Mouse (Mus musculus) ES-Bruce4 (cell line): ENCODE data around the gene Notch2. TPM values are rescaled to one million over a fixed set of nuclear protein-coding genes. Genes with fewer than 3 reads are reported as not detected.

Experiments used
- H3K27ac ChIP-seq: 2 replicates; pipeline ENCODE4 v1.5.1; 2012; ENCODE audit warnings: low read length, inconsistent platforms; ENCODE audit not compliant: insufficient read depth
- H3K27me3 ChIP-seq: 2 replicates; pipeline ENCODE4 v1.6.1; 2012; ENCODE audit warnings: mild to moderate bottlenecking, low read length, inconsistent platforms; ENCODE audit not compliant: control insufficient read depth, poor library complexity, insufficient read depth, severe bottlenecking
- H3K36me3 ChIP-seq: 2 replicates; pipeline ENCODE4 v1.6.1; 2012; ENCODE audit warnings: inconsistent platforms, mild to moderate bottlenecking, low read length, moderate library complexity; ENCODE audit not compliant: control insufficient read depth, poor library complexity, insufficient read depth, severe bottlenecking
- H3K4me1 ChIP-seq: one replicate; pipeline ENCODE4 v1.8.1; 2011; ENCODE audit warnings: low read length; ENCODE audit not compliant: control insufficient read depth, insufficient read depth
- H3K4me3 ChIP-seq: 2 replicates; pipeline ENCODE4 v1.5.1; 2011; ENCODE audit warnings: low read depth, mild to moderate bottlenecking, low read length
- H3K9ac ChIP-seq: 2 replicates; pipeline ENCODE4 v1.6.1; 2012; ENCODE audit warnings: low read depth, mild to moderate bottlenecking, inconsistent platforms; ENCODE audit not compliant: poor library complexity, severe bottlenecking
- H3K9me3 ChIP-seq: replicated peaks from 2 replicates; pipeline ENCODE4 v1.6.1; 2012; ENCODE audit warnings: mild to moderate bottlenecking, low read length, inconsistent platforms; ENCODE audit not compliant: control insufficient read depth, poor library complexity, insufficient read depth, severe bottlenecking
- CTCF ChIP-seq: IDR thresholded peaks from one replicate; pipeline ENCODE4 v1.8.1; 2011; ENCODE audit warnings: low read depth, low read length
- EP300 ChIP-seq: IDR thresholded peaks from 2 replicates; pipeline ENCODE4 v1.6.1; 2011; ENCODE audit warnings: low read depth, low read length; ENCODE audit not compliant: insufficient read depth
- POLR2A ChIP-seq: IDR thresholded peaks from one replicate; pipeline ENCODE4 v1.8.1; 2011; ENCODE audit warnings: low read length; ENCODE audit not compliant: insufficient read depth
- polyA plus RNA-seq: library from polyadenylated mRNA; stranded (reverse); fragments of >200 nt; gene quantifications from 2 replicates; pipeline ENCODE4 v1.2.4, GENCODE M21; 2011; ENCODE audit warnings: low read depth; ENCODE audit not compliant: missing spikeins, insufficient read depth, insufficient read length

Notch2 gene
- polyA plus RNA-seq, 1 experiment, result 23.2 TPM

DNA sequence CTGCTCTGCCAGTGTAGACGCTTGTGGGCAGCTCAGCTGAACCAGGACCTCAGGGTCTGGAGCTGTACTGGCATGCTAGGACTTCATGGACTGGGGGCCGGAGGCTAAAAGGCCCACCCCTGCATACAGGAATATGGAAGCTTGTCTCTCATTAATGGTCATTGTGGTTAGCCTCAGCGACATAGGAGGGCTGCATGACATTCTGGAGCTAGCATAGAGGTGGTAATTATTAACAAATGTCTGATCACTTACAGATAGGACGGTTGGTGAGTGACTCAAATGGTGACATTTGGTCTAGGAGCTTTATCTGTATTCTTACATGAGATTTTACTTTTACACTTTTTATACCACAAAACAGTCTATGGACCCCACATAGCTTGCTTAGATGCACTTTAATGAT is 92.8 kb downstream of the Notch2 start:
- H3K9ac ChIP-seq, result no peak overlapping the region
- no peak overlapping the region for H3K27ac ChIP-seq
- no peaks in the 10 kb centered on the region for H3K9me3 ChIP-seq
- H3K4me1 ChIP-seq, result no peaks in the 10 kb centered on the region
- no peaks in the 10 kb centered on the region for H3K36me3 ChIP-seq
- no peak overlapping the region for H3K4me3 ChIP-seq
- no peaks in the 10 kb centered on the region for H3K27me3 ChIP-seq
- TF ChIP-seq POLR2A, result no peak
- TF ChIP-seq CTCF, result no peak
- no peak for TF ChIP-seq EP300

GRCm38 (mm10) chr3:98106590-98107313 is 93.4 kb downstream of the Notch2 start:
- no peaks in the 10 kb centered on the region for H3K9me3 ChIP-seq
- no peaks in the 10 kb centered on the region for H3K27me3 ChIP-seq
- H3K9ac ChIP-seq, result no peak overlapping the region
- H3K4me3 ChIP-seq, result no peak overlapping the region
- no peak for TF ChIP-seq POLR2A
- TF ChIP-seq EP300, result no peak
- TF ChIP-seq CTCF, result no peak
- H3K27ac ChIP-seq, result no peak overlapping the region
- no peaks in the 10 kb centered on the region for H3K36me3 ChIP-seq
- no peaks in the 10 kb centered on the region for H3K4me1 ChIP-seq

GRCm38 (mm10) chr3:98108416-98108815 is 95.1 kb downstream of the Notch2 start:
- no peaks in the 10 kb centered on the region for H3K36me3 ChIP-seq

DNA sequence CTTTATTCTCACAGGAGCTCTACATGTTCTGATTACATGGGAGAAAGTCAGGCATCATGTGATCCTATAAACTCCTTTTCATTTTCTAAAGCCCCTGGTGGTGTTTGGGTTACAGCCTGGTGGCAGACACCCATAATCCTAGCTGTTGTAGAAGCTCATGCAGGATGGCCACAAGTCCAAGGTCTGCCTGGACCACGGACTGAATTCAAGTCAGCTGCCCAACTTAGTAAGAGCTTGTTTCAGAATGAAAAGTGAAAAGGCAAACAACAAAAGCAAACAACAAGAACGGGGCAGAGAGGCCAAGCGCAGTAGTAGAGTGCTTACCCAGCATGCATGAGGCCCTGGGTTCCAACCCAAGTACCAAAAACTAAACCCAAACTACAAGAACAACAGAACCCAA is 95.5 kb downstream of the Notch2 start:
- TF ChIP-seq POLR2A (no peak), CTCF (no peak), EP300 (no peak)
- Histone ChIP-seq H3K36me3 (no peaks in the 10 kb centered on the region), H3K4me3 (no peak overlapping the region), H3K9me3 (no peaks in the 10 kb centered on the region), H3K9ac (no peak overlapping the region), H3K27ac (no peak overlapping the region), H3K27me3 (no peaks in the 10 kb centered on the region), H3K4me1 (no peaks in the 10 kb centered on the region)

More at GRCm38 (mm10) chr3:98108416-98108815, 95.1 kb downstream of the Notch2 start:
- no peaks in the 10 kb centered on the region for H3K9me3 ChIP-seq
- TF ChIP-seq CTCF, result no peak
- no peak for TF ChIP-seq POLR2A
- TF ChIP-seq EP300, result no peak
- no peak overlapping the region for H3K9ac ChIP-seq
- H3K27ac ChIP-seq, result no peak overlapping the region
- H3K4me1 ChIP-seq, result no peaks in the 10 kb centered on the region
- H3K4me3 ChIP-seq, result no peak overlapping the region
- no peaks in the 10 kb centered on the region for H3K27me3 ChIP-seq

DNA sequence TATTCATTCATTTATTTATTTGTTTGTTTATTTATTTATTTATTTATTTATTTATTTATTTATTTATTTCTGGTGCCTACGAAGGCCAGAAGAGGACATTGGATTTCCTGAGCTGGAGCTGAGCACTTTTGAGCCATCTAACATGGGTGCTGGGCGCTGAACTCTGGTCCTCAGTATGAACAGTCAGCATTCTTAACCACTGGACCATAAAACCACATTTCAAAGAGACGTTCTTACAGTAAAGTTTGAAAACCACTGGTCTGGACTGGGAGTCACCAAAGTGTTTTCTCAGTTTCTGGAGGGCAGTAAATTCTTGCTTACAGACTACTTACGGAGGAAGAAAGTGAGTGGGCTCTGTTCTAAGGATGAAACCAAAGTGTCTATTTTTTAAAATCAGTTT is 97.3 kb downstream of the Notch2 start:
- Histone ChIP-seq H3K4me3 (no peak overlapping the region), H3K9me3 (no peaks in the 10 kb centered on the region), H3K27ac (no peak overlapping the region), H3K36me3 (no peaks in the 10 kb centered on the region), H3K9ac (no peak overlapping the region), H3K4me1 (no peaks in the 10 kb centered on the region), H3K27me3 (no peaks in the 10 kb centered on the region)
- no peak for TF ChIP-seq EP300
- TF ChIP-seq CTCF, result no peak
- no peak for TF ChIP-seq POLR2A

- no peak overlapping the region for H3K4me3 ChIP-seq
- H3K9ac ChIP-seq, result no peak overlapping the region
- no peaks in the 10 kb centered on the region for H3K27me3 ChIP-seq
- no peaks in the 10 kb centered on the region for H3K9me3 ChIP-seq
- H3K27ac ChIP-seq, result no peak overlapping the region
- TF ChIP-seq CTCF (no peak), EP300 (no peak), POLR2A (no peak)
- peaks cover 10% of the 10 kb centered on the region; the same call in 1 of the 2 replicates for H3K36me3 ChIP-seq
- H3K4me1 ChIP-seq, result no peaks in the 10 kb centered on the region
These were observed 104.9 kb downstream of the Notch2 start for GRCm38 (mm10) chr3:98118252-98118651.
